Mouse (Mus musculus) layer of hippocampus, adult 9-11 months (tissue): ENCODE data around the gene Foxp1.
A peak's percentile ranks its signal among the peaks of the same experiment; 100 is the strongest.

ENCODE experiments used
- DNase-seq: peaks from one replicate; pipeline ENCODE4 v3.0.0; 2022

The Foxp1 gene

DNA sequence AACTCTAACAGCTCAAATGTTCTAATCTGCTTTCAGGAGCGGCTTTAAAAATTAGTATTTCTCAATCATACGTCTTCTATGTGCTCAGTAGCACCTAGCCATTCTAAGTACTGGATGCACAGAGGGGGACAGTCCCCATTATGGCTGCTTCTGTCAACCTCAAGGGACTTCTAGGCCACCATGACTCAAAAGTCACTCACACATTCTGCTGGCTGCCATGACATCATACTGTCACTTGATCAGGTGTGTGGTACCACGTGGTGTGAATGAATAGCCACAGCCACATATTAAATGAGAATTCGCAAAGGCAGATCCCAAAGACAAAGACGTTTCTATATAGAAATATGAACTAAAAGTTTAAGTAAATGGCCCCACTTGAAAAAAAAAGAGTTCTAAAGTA lies 247.9 kb downstream of the Foxp1 start:
- DNase-seq, result no peak

DNA sequence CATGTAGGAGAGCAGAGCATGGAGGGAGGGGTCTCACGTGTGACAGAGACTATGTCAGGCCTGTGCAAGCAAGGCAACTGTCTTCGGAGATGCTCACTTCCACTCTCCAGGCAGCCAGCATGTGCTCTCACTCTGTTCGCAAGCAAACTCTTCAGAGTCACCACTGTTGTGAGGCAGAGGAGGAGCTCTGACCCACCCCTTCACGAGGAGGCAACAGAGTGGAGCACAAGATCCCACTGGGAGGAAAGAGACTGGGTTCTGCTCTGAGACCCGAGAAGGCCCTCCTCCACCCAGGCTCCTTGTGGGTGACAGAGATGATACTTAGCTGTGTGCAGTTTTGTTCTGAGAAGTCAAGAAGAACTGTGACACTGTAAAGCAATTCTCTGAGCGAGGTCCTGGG lies 248.3 kb downstream of the Foxp1 start:
- DNase-seq, result no peak

DNA sequence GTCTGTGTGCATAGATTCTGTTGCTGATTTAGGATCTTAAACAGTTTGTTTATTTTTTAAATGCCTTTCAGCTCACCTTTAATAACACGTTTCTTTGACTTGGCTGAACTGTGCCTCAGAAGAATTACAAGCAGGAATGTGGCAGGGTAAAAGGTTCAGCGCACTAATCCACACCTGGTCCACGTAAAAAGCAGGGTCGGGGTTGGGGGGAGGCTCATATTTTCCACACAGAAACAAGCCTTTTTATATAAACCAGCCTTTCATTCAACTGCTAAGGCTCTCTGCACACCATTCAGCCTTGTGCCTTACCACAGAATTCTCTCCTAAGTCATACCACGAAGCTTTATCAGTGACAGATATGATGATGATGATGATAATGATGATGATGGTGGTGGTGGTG lies 249.3 kb downstream of the Foxp1 start:
- no peak for DNase-seq

DNA sequence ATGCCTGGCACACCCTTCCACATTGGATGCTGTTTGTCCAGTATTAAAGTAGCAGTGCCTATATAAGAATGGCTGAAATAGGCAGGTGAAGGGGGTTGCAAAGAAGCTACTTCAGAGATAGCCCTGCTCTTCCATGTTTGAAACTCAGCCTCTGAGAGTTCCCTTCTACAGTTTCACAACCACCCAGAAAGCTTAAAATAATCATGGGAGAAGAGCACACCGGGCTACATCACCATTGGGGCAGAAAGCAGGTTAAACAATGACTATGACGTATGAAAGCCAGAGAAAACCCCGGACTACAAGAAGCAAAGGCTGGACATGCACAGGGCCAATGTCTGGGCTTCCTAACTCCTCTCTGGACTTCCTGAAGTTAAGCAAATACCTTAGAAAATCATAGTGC lies 250.3 kb downstream of the Foxp1 start:
- no peak for DNase-seq

DNA sequence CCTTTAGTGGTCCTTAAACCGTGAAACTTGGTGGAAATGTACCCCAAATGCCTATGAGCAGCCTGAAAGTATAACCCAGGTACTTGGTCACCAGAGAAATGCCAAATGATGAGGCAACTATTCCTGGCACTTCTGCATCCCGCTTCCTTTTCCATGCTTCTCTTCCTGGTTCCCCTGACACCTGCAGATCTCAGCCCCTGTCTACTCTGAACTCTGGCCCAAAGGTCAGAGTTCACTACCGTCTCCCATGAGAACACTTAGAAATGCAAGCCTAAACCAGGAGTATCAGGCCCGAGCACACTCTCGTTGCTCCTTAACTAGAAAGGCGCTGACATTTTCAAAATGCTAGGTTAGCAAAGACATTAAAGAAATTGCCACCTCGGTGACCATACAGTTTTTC lies 250.8 kb downstream of the Foxp1 start:
- DNase-seq, result no peak

DNA sequence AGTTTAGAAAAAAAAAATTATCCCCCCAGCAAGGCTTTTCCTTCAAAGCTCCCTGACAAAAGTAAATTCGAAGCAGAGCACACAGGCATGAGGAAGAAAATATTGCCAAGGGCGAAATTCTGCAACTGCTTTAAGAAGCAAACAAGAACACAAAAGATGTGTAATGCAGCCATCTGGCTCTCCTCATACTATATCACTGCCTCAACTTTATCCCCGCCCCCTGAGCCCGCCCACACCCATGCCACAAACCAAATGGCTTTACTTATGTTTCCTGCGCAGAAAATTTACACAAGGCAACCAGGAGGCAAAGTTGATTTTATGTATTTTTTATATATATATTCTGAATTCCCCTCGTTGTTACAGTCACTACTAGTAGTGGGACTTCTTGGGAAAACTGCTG lies 252.6 kb downstream of the Foxp1 start:
- DNase-seq, result peak; percentile 28

DNA sequence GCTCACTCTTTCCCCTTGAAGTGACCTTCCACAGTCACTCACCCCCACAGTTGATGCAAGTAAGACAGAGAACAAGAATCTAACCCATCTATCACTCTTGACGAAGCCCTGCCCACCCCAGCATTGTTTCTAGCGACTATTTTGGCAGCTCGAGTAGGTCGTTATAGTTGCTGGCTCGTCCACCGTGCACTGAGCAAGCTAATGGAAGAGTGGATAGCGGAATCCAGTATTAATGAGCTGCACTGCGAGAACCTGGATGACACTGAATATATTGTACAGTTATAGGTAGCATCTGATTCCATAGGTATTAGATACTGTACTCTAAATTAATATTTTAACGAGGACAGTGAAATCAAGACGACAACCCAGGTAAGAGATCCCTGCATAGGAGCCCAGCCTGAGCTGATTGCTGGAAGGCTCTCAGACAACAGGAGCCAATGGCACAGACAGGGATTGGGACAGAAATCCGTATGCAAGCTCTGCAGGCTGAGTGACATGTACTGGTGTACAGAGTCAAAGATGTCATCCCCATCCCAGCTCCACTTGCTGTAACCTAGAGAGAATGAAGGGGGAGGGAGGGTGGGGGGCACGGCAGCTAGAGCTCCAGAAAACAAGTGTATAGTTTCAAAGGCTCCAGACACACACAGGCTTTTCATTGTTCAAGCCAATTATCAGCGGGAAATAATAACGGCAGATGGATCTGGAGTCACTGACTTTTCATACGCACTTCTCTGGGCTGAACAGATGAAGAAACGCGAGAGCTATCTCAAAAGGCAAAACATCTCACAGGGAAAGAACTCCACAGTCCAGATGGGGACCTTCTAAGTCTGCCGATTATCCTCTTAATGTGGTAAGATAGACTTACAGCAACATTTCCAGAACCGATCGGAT lies 254.1 kb downstream of the Foxp1 start:
- DNase-seq, result peak; percentile 34

DNA sequence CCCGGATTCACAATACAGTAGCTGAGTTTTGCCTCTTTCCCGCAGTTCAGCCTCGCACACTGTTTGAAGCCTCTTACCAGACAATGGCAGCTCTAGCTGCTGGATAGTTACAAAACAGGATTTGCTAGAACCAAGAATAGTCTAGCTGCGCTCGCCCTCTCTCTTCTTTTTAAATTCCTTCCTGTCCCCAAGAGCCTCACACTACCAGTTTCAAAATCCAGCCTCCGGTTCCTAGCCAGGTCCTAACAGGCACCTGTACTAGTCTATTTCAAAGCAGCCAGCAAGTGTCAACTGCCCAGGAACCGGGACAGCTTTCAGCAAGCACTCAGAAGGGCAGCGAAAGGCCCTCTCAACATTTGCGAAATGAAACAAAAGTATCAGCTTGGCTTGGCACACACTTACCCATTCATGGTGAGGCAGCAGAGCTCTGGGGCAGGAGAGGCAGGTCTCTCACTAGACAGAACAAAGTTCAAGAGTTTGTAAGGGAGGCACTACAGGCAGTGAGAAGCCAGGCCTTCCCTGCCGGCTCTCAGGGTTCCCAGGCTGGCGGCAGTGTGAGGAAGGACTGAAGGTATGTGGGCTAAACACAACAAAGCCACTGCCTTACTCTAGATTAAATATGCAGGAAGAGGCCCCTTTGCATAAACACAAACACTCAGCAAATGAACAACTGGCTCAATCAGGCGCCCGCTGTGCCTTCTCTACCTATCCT lies 256.4 kb downstream of the Foxp1 start:
- no peak for DNase-seq

DNA sequence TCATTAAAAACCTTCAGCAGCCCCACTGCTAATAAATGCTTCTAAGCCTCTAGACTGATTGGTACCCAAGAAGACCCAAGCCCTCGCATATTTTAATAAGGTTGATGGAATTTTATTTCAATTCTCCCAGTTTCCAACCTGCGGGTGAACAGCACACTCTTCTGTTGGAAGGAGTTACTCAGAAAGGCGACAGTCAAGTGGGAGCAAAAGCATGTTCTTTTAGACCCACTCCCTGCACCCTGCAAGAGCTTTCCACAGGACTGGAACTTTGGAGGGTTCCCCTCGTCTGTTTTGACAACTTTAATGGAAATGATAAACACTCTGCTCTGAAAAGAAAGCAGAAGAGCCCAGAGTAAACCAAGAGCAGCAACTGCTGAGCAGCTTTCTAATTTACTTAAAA lies 257.3 kb downstream of the Foxp1 start:
- DNase-seq, result no peak

DNA sequence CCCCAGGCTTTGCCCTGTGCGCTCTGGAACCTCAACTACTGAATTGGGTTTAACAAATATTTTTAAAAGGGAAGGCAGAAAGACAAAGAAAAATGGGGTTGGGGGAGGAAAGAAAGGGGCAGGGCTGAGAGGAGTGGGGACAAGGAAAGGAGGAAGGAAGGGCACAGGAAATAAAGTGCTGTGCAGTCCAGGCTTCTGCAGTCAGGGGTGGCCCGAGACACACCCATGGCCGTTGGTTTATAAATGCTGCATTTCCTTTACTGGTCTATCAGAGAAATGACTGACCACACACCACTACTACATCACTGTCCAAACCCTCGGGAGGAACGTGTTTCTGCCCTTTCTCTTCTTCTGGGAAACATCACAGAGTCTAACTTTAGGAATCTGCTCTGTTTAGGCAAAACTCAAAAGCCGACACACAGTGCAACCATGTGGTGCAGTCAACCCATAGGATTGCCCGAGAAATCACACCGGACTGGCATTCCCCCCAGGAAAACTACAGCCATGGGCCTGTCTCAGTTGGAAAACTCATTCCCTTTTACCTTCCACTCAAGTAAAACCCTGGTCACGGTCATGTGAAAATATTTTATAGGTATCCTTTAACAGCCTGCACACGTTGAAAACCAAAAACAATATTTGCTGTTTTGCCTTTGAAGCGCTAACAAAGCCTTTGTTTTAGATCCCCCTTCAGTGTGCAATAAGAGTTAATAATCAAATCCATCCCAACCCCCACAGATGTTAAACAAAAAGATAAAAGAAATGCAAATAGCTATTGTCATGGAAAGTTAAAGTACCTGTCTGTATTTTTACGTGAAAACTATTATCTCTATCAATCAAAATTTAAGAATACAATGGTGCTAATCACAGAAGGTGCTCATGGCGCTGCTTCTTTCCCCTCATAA lies 258.1 kb downstream of the Foxp1 start:
- DNase-seq, result no peak

DNA sequence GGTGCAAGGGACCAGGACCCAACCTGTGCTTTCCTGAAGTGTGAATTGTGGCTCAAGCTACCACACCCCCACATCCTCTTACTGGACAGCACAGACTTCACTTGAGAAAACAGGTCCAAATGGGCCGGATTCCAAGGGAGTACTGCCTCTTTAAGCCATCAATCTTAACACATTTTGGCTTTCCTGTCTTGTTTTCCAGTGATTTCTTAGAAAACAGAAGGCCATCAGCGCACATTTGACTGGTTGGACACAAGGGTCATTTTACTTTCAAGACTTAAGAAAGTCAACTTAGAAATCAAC lies 258.7 kb downstream of the Foxp1 start:
- DNase-seq, result no peak

DNA sequence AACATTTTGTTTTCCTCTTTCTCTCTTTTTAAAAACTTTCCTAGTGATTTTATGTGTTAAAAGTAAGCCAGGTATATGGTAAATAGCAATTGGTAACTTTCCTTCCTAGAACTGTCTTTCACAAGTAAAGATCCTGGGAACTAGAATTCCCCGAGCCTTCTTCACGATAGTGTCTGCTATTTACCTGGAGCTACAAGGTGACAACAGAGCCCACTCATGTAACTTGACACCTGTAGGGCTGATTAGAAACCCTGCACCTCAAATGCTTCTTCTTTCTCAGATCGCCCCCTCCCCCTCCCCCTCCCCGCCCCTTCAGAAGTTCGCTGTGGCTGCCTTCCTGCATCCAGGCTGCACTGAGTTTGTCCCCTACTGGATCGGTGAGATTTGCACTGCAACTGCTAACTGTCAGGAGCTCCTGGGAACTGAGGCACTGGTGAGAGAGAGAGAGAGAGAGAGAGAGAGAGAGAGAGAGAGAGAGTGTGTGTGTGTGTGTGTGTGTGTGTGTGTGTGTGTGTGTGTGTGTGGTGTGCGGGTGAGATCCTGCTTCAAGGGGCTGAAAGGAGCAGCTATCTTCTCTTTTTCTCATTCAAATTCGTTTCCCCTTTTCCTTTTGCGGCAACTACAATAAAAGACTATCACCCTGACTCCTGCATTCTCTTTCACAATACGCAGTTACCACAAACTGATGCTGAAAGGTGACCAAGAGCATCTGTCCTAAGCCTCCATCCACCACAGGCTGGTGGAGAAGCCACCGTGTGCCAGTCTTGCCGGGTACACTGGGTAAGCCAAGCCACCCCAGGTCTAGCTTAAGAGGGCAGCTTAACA lies 259.2 kb downstream of the Foxp1 start:
- no peak for DNase-seq

DNA sequence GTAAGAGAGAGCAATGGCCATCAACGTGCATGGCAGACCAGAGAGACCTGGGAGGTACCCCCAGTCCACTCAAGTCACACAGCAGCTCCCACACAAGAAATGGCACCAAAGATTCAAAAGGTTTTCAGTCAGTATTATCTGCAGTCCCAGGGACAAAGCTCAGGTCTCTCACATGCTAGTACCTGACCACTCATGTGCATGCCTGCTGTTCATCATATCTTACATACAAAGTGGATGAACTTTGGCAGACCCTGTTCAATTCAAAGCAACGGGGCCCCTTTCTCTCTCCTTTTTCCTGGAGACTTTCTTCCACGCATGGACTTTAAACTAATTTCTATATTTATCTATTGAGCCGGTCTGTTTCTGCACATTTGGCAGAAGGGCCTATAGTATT lies 260.8 kb downstream of the Foxp1 start:
- no peak for DNase-seq

DNA sequence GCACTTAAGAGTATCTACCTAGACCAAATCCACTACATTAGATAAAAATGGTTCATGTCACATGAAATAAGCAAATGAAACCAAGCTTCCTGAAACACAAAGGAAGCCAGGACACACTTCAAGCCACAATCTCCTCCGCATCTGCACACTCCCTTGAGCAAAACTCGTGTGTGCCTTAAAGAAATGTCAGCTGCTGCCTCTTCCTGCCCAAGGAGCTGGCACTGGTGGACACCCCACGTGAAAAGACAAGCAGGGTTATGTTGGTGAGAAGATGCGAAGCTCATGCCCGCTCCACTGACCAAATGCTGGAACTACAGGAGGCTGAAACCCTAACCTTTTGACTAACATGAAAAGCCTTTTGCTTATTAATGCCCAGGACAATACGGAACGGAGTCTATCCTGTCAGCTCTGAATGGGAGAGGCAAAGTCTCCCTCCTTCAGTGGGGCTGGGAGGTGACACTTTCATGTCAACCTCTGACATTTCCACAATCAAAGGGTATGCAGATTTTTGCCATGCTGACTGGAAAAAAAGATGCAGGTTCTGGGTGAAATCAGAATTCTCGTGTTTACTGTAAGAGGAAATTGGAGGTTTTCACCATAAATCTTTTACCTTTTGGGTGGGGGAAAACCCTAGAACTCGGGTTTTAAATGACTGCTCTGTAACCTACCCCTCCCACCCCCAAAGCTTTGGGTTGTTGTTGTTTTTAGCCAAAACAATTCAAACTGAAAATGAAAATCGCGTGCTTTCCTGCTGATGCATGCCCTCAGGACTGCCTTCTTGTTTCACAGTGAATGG lies 261.4 kb downstream of the Foxp1 start:
- no peak for DNase-seq

DNA sequence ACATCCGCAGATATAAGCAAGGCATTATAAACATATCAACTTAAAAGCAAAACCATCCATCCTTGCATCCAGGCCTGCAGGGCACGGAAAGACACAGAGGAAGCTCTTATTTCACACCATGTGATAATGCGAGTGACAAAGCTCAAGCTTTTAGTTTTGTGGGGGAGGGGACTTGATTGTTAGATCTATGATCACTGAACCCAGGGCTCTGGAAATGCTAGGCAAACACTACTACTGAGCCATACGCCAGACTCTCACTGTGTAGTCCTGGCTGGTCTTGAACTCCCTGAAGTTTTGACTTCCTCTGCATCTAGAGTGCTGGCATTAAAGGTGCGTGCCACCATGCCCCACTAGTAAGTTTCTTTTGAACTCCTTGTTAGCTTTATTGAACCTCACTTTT lies 264.2 kb downstream of the Foxp1 start:
- DNase-seq, result no peak

DNA sequence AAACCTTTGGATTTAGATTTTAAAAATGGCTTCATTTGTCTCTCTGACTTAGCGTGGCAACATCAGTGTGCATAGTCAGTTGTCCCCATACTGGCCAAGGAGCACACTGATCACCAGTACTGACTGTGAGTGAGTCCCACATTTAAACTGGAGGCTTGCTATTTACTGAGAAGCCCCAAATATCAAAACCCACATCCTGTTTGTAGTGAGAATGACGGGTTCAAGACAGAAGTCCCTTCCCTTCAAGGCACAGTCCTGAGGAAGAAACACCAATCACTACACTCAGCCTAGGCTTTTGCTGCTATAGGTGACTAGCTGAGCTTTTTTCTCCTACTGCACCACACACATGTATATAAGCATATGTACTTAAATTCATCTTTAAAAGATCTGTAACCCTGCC lies 264.8 kb downstream of the Foxp1 start:
- no peak for DNase-seq

DNA sequence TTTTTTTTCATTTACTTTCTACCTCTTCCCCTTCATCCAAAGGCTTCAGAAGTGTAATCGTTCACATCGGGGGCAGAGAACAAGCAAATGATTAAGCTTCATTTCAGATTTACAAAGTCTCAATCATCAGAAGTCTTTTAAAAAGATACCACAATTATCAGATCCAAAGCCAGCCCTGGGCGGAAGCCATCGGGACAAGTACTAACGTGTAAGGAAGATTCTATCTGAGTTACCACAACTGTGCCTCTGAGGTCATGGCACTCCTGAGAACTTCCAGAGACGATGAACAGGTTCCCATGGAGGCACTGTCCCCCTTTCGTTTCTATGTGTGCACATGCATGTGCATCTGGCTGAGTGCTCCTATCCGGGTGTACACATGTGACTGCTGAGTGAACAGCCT lies 269.2 kb downstream of the Foxp1 start:
- no peak for DNase-seq

DNA sequence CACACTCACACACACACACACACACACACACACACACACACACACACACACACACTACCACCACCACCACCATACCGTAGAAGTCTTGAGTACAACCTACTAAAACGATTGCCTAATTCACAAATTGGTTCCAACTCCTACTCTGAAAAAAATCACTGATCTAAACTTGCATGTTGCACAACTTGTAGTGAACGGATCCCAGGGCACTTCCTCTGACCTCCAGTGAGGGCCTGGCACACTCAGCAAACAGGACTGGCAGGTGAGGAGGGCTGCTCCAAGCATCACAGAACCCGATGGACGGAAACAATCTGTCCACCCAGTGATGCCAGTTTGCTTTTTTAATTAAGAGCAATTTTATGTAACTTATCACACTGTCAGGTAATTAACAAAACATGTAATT lies 269.7 kb downstream of the Foxp1 start:
- DNase-seq, result no peak

DNA sequence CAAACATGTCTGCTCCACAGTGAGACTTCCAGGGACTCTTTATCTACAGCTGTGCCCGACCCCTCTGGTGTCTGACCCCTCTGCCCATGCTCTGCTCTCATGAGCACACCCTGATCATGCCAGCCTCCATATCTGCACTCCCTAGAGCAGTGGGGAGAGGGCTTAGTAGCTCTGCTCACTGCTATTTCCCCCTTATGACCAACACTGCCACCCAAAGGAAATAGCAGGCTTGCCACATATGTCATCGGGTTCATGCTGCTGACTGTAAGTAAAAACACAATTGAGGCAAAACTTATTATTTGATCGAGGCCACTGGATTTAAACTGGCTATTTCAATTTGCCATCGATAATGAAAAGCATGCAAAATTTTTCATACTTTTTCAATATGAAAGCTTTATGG lies 270.6 kb downstream of the Foxp1 start:
- no peak for DNase-seq

DNA sequence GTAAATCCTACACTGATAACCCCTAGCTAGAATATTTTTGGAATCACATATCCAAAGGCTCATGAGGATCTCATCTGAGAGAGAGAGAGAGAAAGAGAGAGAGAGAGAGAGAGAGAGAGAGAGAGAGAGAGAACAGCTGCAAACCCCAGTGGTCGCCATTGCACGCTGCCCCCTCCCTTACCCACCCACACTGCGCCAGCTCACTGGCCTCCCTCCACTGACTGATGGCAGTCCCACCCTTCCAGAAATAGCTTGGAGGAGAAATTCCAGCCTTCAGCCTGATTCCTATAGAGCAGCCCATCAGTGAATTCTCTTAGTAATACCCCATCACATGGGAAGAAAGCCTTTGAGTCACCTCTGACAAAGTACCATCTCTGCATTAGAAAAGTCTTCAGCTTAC lies 271.3 kb downstream of the Foxp1 start:
- no peak for DNase-seq

DNA sequence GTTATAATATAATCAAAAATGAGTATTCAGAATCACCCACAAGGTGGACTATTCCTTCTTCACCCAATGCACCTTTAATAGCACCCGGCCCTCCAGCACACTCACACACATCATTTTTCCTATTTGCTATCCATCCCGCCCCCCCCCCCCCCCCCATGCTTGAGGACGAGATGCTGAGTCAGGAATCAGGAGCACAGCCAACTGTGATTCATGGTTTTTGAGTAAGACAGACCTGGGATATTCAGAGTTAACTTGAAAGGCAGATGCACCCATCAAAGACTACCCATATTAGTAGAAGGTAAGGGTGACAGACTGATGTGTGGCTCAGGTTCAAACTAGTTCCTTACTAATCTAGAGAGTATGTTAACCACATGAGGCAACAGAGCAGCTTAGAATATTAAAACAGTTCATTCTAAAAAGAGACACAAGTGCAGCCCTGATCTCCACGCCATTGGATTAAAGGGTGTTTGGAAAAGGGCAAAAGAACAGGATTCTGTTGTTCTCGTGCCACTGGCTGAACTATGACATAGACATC lies 273.0 kb downstream of the Foxp1 start:
- no peak for DNase-seq

DNA sequence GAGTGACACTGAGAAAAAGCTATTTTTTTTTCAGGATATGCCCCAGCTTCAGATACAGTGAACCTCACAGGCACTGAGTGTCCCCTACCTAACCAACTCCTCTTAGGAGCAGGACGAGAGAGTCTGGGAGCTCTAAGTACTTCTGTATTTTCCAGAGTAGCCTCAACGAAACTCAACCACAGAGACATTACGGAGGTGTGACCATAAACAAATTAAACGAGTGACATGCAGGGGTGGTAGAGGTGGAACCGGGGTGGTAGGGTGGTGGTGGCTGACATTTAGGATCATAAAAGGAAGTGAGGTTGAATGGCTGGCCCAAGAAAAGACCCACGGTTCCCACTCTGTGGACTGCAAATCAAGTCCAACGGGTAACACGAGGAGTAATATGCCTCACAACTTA lies 274.1 kb downstream of the Foxp1 start:
- no peak for DNase-seq
